Mouse (Mus musculus) small intestine, adult 2 months (tissue): ENCODE data around the gene Pnpo.
A peak's percentile ranks its signal among the peaks of the same experiment; 100 is the strongest.

ENCODE experiments used
- CTCF ChIP-seq: fragments of 200-500 bp; IDR thresholded peaks from 2 replicates; pipeline ENCODE4 v1.5.1; 2012; ENCODE audit warnings: low read depth, mild to moderate bottlenecking, control low read depth, inconsistent platforms, low read length, moderate library complexity, mixed read lengths; ENCODE audit not compliant: insufficient replicate concordance, insufficient read length; ENCODE audit errors: extremely low read depth
- POLR2A ChIP-seq: fragments of 200-500 bp; IDR thresholded peaks from 2 replicates; pipeline ENCODE4 v1.6.1; 2012; ENCODE audit warnings: low read depth, mild to moderate bottlenecking, control low read depth, inconsistent platforms, low read length, moderate library complexity

GRCm38 (mm10) chr11:96925469-96926148, 18.2 kb downstream of the Pnpo start:
- TF ChIP-seq CTCF, result no peak
- TF ChIP-seq POLR2A, result peak; percentile 53; the same call in 1 of the 2 replicates
